ENCODE assay signal across 23 mouse cellular contexts in the genomic region with DNA sequence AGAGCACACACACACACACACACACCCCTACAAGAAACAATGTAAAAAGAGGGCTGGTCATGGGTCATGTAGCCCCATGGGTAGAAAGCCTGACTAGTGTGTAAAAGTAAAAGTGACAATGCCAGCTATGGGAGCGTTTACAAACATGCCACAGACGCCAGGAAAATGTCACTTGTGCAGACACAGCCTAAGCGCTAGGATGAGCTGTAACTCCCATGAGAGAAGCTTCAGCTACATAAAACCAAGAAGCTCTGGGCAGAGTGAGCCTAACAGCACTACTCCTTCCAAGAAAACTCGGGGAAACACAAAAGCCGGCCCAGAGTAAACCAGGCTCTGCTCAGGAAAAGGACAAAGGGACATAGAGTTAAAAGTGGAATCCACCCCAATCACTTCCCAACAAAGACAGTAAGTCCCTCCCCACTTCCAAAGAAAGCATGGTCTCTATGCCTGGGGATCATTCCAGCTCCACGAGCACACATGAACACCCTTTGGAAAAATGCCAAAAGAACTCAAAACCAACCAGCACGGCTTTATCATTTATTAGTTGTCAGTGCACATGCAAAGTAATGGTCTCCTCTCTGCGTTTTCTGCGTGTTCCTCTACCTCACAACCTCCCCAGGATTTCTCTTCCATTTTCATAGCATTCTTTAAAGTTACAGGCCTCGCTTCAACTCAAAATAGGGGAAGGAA.
DNase-seq lines count a peak whose midpoint lies in the region; ATAC-seq and TF ChIP-seq lines count a peak whose summit lies in the region.
"Had no signal": no experiment of that assay in that cellular context is flagged by ENCODE, and none has a peak within 500 bp of the region (broad histone marks: within the 10 kb centered on the region; RNA-seq: fewer than 3 reads in every experiment).

No protein-coding gene starts in this region.

- no peak for TF ChIP-seq CTCF in hindbrain, postnatal 0 days (IDR thresholded peaks at IDR 0.05; ENCODE audit: low read depth)

- H3K9me3 ChIP-seq in embryonic facial prominence, embryonic 14.5 days (ENCODE audit: control insufficient read depth, low read length), result no peaks in the 10 kb centered on the region
- no peaks in the 10 kb centered on the region for H3K9me3 ChIP-seq in embryonic facial prominence, embryonic 10.5 days
- H3K9me3 ChIP-seq in hindbrain, postnatal 0 days (ENCODE audit: low read length), result no peaks in the 10 kb centered on the region
- no peaks in the 10 kb centered on the region for H3K9me3 ChIP-seq in hindbrain, embryonic 13.5 days
- no peaks in the 10 kb centered on the region for H3K9me3 ChIP-seq in midbrain, embryonic 11.5 days (ENCODE audit: control insufficient read depth, low read length)
- no peaks in the 10 kb centered on the region for H3K9me3 ChIP-seq in midbrain, embryonic 10.5 days (replicated peaks)
- no peaks in the 10 kb centered on the region for H3K9me3 ChIP-seq in forebrain, embryonic 16.5 days (ENCODE audit: control insufficient read depth, low read length)
- H3K9me3 ChIP-seq: embryonic facial prominence, embryonic 12.5 days; heart, embryonic 10.5 days; neural tube, embryonic 12.5 days had no signal

- no peaks in the 10 kb centered on the region for H3K27me3 ChIP-seq in embryonic facial prominence, embryonic 14.5 days (replicated peaks; ENCODE audit: control insufficient read depth, insufficient read depth, low read length)
- H3K27me3 ChIP-seq in embryonic facial prominence, embryonic 10.5 days (replicated peaks; ENCODE audit: low read depth, poor library complexity, severe bottlenecking), result peaks cover 11% of the 10 kb centered on the region; the same call in 1 of the 2 replicates
- H3K27me3 ChIP-seq in hindbrain, postnatal 0 days (ENCODE audit: insufficient read depth, low read length), result no peaks in the 10 kb centered on the region
- H3K27me3 ChIP-seq in hindbrain, embryonic 13.5 days, result peaks cover 6% of the 10 kb centered on the region; the same call in 1 of the 2 replicates
- no peaks in the 10 kb centered on the region for H3K27me3 ChIP-seq in midbrain, embryonic 11.5 days (ENCODE audit: control insufficient read depth, insufficient read depth, low read length)
- 0 out of 2 replicates have a peak, but pooled peaks cover 3% of the 10 kb centered on the region for H3K27me3 ChIP-seq in midbrain, embryonic 10.5 days (ENCODE audit: low read depth, poor library complexity, severe bottlenecking)
- no peaks in the 10 kb centered on the region for H3K27me3 ChIP-seq in forebrain, embryonic 16.5 days (replicated peaks; ENCODE audit: control insufficient read depth, insufficient read depth, low read length)
- H3K27me3 ChIP-seq: neural tube, embryonic 12.5 days had no signal

- no peak for ATAC-seq in embryonic facial prominence, embryonic 14.5 days (ENCODE audit: low read depth)
- no peak for ATAC-seq in hindbrain, postnatal 0 days
- no peak for ATAC-seq in hindbrain, embryonic 13.5 days (ENCODE audit: low FRiP score)
- no peak for ATAC-seq in midbrain, embryonic 11.5 days (ENCODE audit: low FRiP score)
- no peak for ATAC-seq in forebrain, embryonic 16.5 days
- ATAC-seq: inflammation-experienced regulatory T-cells, adult 6 months; liver, postnatal 0 days had no signal

- H3K9ac ChIP-seq in embryonic facial prominence, embryonic 14.5 days (ENCODE audit: low read depth, low read length), result no peak overlapping the region
- no peak overlapping the region for H3K9ac ChIP-seq in hindbrain, postnatal 0 days (replicated peaks; ENCODE audit: low read length)
- H3K9ac ChIP-seq in hindbrain, embryonic 13.5 days, result no peak overlapping the region
- no peak overlapping the region for H3K9ac ChIP-seq in midbrain, embryonic 11.5 days (ENCODE audit: low read length)
- no peak overlapping the region for H3K9ac ChIP-seq in forebrain, embryonic 16.5 days (replicated peaks; ENCODE audit: low read depth, low read length)
- H3K9ac ChIP-seq: embryonic facial prominence, embryonic 12.5 days; liver, postnatal 0 days; neural tube, embryonic 12.5 days had no signal

- H3K4me1 ChIP-seq in embryonic facial prominence, embryonic 14.5 days (ENCODE audit: control insufficient read depth, insufficient read depth, low read length), result 0 out of 2 replicates have a peak, but pooled peaks cover 4% of the 10 kb centered on the region
- H3K4me1 ChIP-seq in embryonic facial prominence, embryonic 10.5 days, result 0 out of 2 replicates have a peak, but pooled peaks cover 3% of the 10 kb centered on the region
- H3K4me1 ChIP-seq in hindbrain, postnatal 0 days (ENCODE audit: insufficient read depth, low read length), result no peaks in the 10 kb centered on the region; the same call in 1 of the 2 replicates
- H3K4me1 ChIP-seq in hindbrain, embryonic 13.5 days (replicated peaks), result peaks cover 16% of the 10 kb centered on the region
- no peaks in the 10 kb centered on the region for H3K4me1 ChIP-seq in midbrain, embryonic 11.5 days (ENCODE audit: control insufficient read depth, insufficient read depth, low read length)
- H3K4me1 ChIP-seq in midbrain, embryonic 10.5 days, result peaks cover 13% of the 10 kb centered on the region; the same call in 1 of the 2 replicates
- peaks cover 12% of the 10 kb centered on the region for H3K4me1 ChIP-seq in forebrain, embryonic 16.5 days (replicated peaks; ENCODE audit: control insufficient read depth, insufficient read depth, low read length)

- peak; percentile 66 for DNase-seq in embryonic facial prominence, embryonic 14.5 days (ENCODE audit: low spot score)
- DNase-seq in embryonic facial prominence, embryonic 10.5 days (ENCODE audit: low spot score), result no peak
- DNase-seq in hindbrain, postnatal 0 days (ENCODE audit: low spot score), result peak; percentile 62
- DNase-seq in midbrain, embryonic 11.5 days (ENCODE audit: low spot score, missing footprints), result peak; percentile 82
- DNase-seq in midbrain, embryonic 10.5 days (ENCODE audit: low spot score), result no peak
- DNase-seq in cerebellum, adult 18-20 months, result no peak
- DNase-seq: adrenal gland, postnatal 36 days; cerebellum, adult 11 months; heart, postnatal 4 days; kidney, adult 18-20 months; left cerebral cortex, postnatal 4 days; liver, postnatal 0 days; thymus, postnatal 14 days had no signal

- no peak overlapping the region for H3K4me3 ChIP-seq in embryonic facial prominence, embryonic 14.5 days (ENCODE audit: low read depth, low read length)
- no peak overlapping the region for H3K4me3 ChIP-seq in embryonic facial prominence, embryonic 10.5 days
- no peak overlapping the region for H3K4me3 ChIP-seq in hindbrain, postnatal 0 days (ENCODE audit: low read length)
- no peak overlapping the region for H3K4me3 ChIP-seq in hindbrain, embryonic 13.5 days
- H3K4me3 ChIP-seq in midbrain, embryonic 11.5 days (ENCODE audit: low read depth, low read length), result no peak overlapping the region
- H3K4me3 ChIP-seq in midbrain, embryonic 10.5 days, result no peak overlapping the region
- H3K4me3 ChIP-seq in forebrain, embryonic 16.5 days (replicated peaks; ENCODE audit: low read length), result no peak overlapping the region
- H3K4me3 ChIP-seq: embryonic facial prominence, embryonic 12.5 days; erythroblast, embryonic 14.5 days; heart, embryonic 10.5 days; left cerebral cortex, adult 2 months; neural tube, embryonic 12.5 days had no signal

- H3K4me2 ChIP-seq in embryonic facial prominence, embryonic 14.5 days (ENCODE audit: low read depth, low read length), result no peak overlapping the region
- H3K4me2 ChIP-seq in hindbrain, postnatal 0 days (ENCODE audit: low read depth, low read length), result no peak overlapping the region
- no peak overlapping the region for H3K4me2 ChIP-seq in hindbrain, embryonic 13.5 days
- no peak overlapping the region for H3K4me2 ChIP-seq in midbrain, embryonic 11.5 days
- H3K4me2 ChIP-seq in forebrain, embryonic 16.5 days (ENCODE audit: low read length), result no peak overlapping the region
- H3K4me2 ChIP-seq: embryonic facial prominence, embryonic 12.5 days; liver, embryonic 11.5 days; neural tube, embryonic 12.5 days had no signal

- no peaks in the 10 kb centered on the region for H3K36me3 ChIP-seq in embryonic facial prominence, embryonic 14.5 days (ENCODE audit: control insufficient read depth, insufficient read depth, low read length)
- no peaks in the 10 kb centered on the region for H3K36me3 ChIP-seq in embryonic facial prominence, embryonic 10.5 days (replicated peaks)
- H3K36me3 ChIP-seq in hindbrain, postnatal 0 days (ENCODE audit: insufficient read depth, low read length), result no peaks in the 10 kb centered on the region
- no peaks in the 10 kb centered on the region for H3K36me3 ChIP-seq in hindbrain, embryonic 13.5 days
- H3K36me3 ChIP-seq in midbrain, embryonic 11.5 days (ENCODE audit: control insufficient read depth, insufficient read depth, low read length), result no peaks in the 10 kb centered on the region
- H3K36me3 ChIP-seq in midbrain, embryonic 10.5 days, result no peaks in the 10 kb centered on the region
- H3K36me3 ChIP-seq in forebrain, embryonic 16.5 days (ENCODE audit: control insufficient read depth, insufficient read depth), result no peaks in the 10 kb centered on the region
- H3K36me3 ChIP-seq: embryonic facial prominence, embryonic 12.5 days; heart, embryonic 10.5 days; neural tube, embryonic 12.5 days had no signal

- H3K27ac ChIP-seq in embryonic facial prominence, embryonic 14.5 days (replicated peaks; ENCODE audit: low read depth, low read length), result no peak overlapping the region
- H3K27ac ChIP-seq in embryonic facial prominence, embryonic 10.5 days (replicated peaks), result no peak overlapping the region
- H3K27ac ChIP-seq in hindbrain, postnatal 0 days, result no peak overlapping the region
- no peak overlapping the region for H3K27ac ChIP-seq in hindbrain, embryonic 13.5 days
- no peak overlapping the region for H3K27ac ChIP-seq in midbrain, embryonic 11.5 days (ENCODE audit: low read depth, low read length)
- no peak overlapping the region for H3K27ac ChIP-seq in midbrain, embryonic 10.5 days (replicated peaks)
- H3K27ac ChIP-seq in forebrain, embryonic 16.5 days (ENCODE audit: low read length), result peak overlapping the region; percentile 44
- H3K27ac ChIP-seq: embryonic facial prominence, embryonic 12.5 days; heart, embryonic 10.5 days; left cerebral cortex, adult 2 months; macrophage; neural tube, embryonic 12.5 days had no signal

- whole genome bisulfite sequencing in embryonic facial prominence, embryonic 14.5 days, result 44% methylated on average over 10 of the region's 10 CpGs
- 66% methylated on average over 10 of the region's 10 CpGs for WGBS in embryonic facial prominence, embryonic 10.5 days
- WGBS in hindbrain, postnatal 0 days, result 26% methylated on average over 10 of the region's 10 CpGs
- WGBS in hindbrain, embryonic 13.5 days, result 51% methylated on average over 10 of the region's 10 CpGs
- WGBS in midbrain, embryonic 11.5 days, result 68% methylated on average over 10 of the region's 10 CpGs
- 61% methylated on average over 10 of the region's 10 CpGs for WGBS in midbrain, embryonic 10.5 days
- 32% methylated on average over 10 of the region's 10 CpGs for WGBS in forebrain, embryonic 16.5 days

Comparison
In these comparisons a context has a peak if more than half of its experiments do, and no peak if none do; other contexts are left out.
1. DNase-seq: peak in embryonic facial prominence, embryonic 14.5 days (single experiment), hindbrain, postnatal 0 days (single experiment) and midbrain, embryonic 11.5 days (single experiment); none in embryonic facial prominence, embryonic 10.5 days (single experiment), midbrain, embryonic 10.5 days (single experiment) and cerebellum, adult 18-20 months (0 of 2).